Mouse (Mus musculus) CH12.LX (cell line): Measurements from ENCODE around the gene Ppm1a. TPM values are rescaled to one million over a fixed set of nuclear protein-coding genes. Genes with fewer than 3 reads are reported as not detected.

Source experiments
- DNase-seq: peaks from one replicate; pipeline ENCODE4 v3.0.0-alpha.2; 2013; ENCODE audit errors: extremely low read depth
- H3K27ac ChIP-seq: 2 replicates; pipeline ENCODE4 v1.5.1; 2012; ENCODE audit warnings: low read depth, mild to moderate bottlenecking, control low read depth, moderate library complexity; ENCODE audit not compliant: insufficient read depth
- H3K27me3 ChIP-seq: replicated peaks from 2 replicates; pipeline ENCODE3; 2012; ENCODE audit warnings: inconsistent platforms
- H3K36me3 ChIP-seq, 2 experiments: replicated peaks in 1 of 2; 2 replicates each; pipeline versions ENCODE3 to v1.6.1; 2012; ENCODE audit warnings: inconsistent platforms in 1 of 2, low read length in 1 of 2, mild to moderate bottlenecking in 1 of 2, mixed read lengths in 1 of 2, moderate library complexity in 1 of 2; ENCODE audit not compliant: control insufficient read depth in 1 of 2, insufficient read depth in 1 of 2
- H3K4me1 ChIP-seq, 2 experiments: 2 replicates each; pipeline ENCODE4 v1.6.1; 2012; ENCODE audit warnings: inconsistent platforms in 1 of 2, moderate library complexity in 1 of 2; ENCODE audit not compliant: insufficient read depth in 2 of 2, control insufficient read depth in 1 of 2
- H3K4me2 ChIP-seq: 2 replicates; pipeline ENCODE4 v1.6.1; 2012; ENCODE audit warnings: low read depth, mild to moderate bottlenecking, control low read depth; ENCODE audit not compliant: poor library complexity, insufficient read depth, severe bottlenecking
- H3K4me3 ChIP-seq, 3 experiments: fragments of 150-350 bp in 1 of 3; sonication (generic) in 1 of 3; replicated peaks in 1 of 3; 2 replicates each; pipeline versions ENCODE3 to v1.5.1; 2011 to 2012; ENCODE audit warnings: low read depth in 2 of 3, low read length in 2 of 3, mild to moderate bottlenecking in 2 of 3, moderate library complexity in 2 of 3, control low read depth in 1 of 3, improper control_type of control experiment in 1 of 3, inconsistent platforms in 1 of 3, mixed read lengths in 1 of 3; ENCODE audit not compliant: poor library complexity in 1 of 3
- H3K79me2 ChIP-seq: replicated peaks from 2 replicates; pipeline ENCODE4 v1.6.1; 2012; ENCODE audit warnings: mild to moderate bottlenecking, moderate library complexity; ENCODE audit not compliant: control insufficient read depth, poor library complexity, insufficient read depth, severe bottlenecking; ENCODE audit errors: extremely low read depth
- H3K9ac ChIP-seq: 2 replicates; pipeline ENCODE4 v1.6.1; 2012; ENCODE audit warnings: low read depth, mild to moderate bottlenecking, control low read depth, moderate library complexity; ENCODE audit not compliant: insufficient read depth
- H3K9me3 ChIP-seq: replicated peaks from 2 replicates; pipeline ENCODE3; 2012; ENCODE audit warnings: low read length, inconsistent platforms, mixed read lengths
- CTCF ChIP-seq, 2 experiments: IDR thresholded peaks in 1 of 2; conservative IDR thresholded peaks in 1 of 2; 2 replicates each; pipeline ENCODE4 v1.5.1; 2011 to 2012; ENCODE audit warnings: low read depth in 2 of 2, low read length in 2 of 2, improper control_type of control experiment in 1 of 2, inconsistent platforms in 1 of 2, mild to moderate bottlenecking in 1 of 2, moderate library complexity in 1 of 2
- E2F4 ChIP-seq: IDR thresholded peaks from 2 replicates; pipeline ENCODE4 v1.6.1; 2011; ENCODE audit warnings: low read depth, low read length, improper control_type of control experiment; ENCODE audit not compliant: insufficient replicate concordance
- ELF1 ChIP-seq: IDR thresholded peaks from 2 replicates; pipeline ENCODE4 v1.6.1; 2014; ENCODE audit warnings: low read depth, mild to moderate bottlenecking, inconsistent platforms, low read length, improper control_type of control experiment
- EP300 ChIP-seq: IDR thresholded peaks from 2 replicates; pipeline ENCODE4 v1.6.1; 2011; ENCODE audit warnings: low read length, improper control_type of control experiment
- ETS1 ChIP-seq: conservative IDR thresholded peaks from 2 replicates; pipeline ENCODE4 v1.6.1; 2012; ENCODE audit warnings: low read depth, mild to moderate bottlenecking, inconsistent platforms, low read length, improper control_type of control experiment, moderate library complexity
- GABPA ChIP-seq: IDR thresholded peaks from 2 replicates; pipeline ENCODE4 v1.6.1; 2012; ENCODE audit warnings: low read depth, low read length, improper control_type of control experiment, inconsistent platforms; ENCODE audit not compliant: insufficient replicate concordance
- HCFC1 ChIP-seq: IDR thresholded peaks from 2 replicates; pipeline ENCODE4 v1.6.1; 2012; ENCODE audit warnings: low read depth, mild to moderate bottlenecking, inconsistent platforms, low read length, improper control_type of control experiment
- IRF4 ChIP-seq: IDR thresholded peaks from 2 replicates; pipeline ENCODE4 v1.6.1; 2014; ENCODE audit warnings: low read depth, mild to moderate bottlenecking, inconsistent platforms, low read length, improper control_type of control experiment
- KAT2A ChIP-seq: IDR thresholded peaks from 2 replicates; pipeline ENCODE4 v1.6.1; 2012; ENCODE audit warnings: low read length, improper control_type of control experiment, inconsistent platforms; ENCODE audit not compliant: insufficient replicate concordance
- MAFK ChIP-seq: IDR thresholded peaks from 2 replicates; pipeline ENCODE4 v1.6.1; 2011; ENCODE audit warnings: low read length, improper control_type of control experiment; ENCODE audit not compliant: insufficient replicate concordance
- MEF2A ChIP-seq: IDR thresholded peaks from 2 replicates; pipeline ENCODE4 v1.6.1; 2014; ENCODE audit warnings: low read depth, mild to moderate bottlenecking, inconsistent platforms, low read length, improper control_type of control experiment, borderline replicate concordance
- MYC ChIP-seq: IDR thresholded peaks from 2 replicates; pipeline ENCODE4 v1.6.1; 2011; ENCODE audit warnings: low read depth, mild to moderate bottlenecking, improper control_type of control experiment, low read length
- NELFE ChIP-seq: IDR thresholded peaks from 2 replicates; pipeline ENCODE4 v1.6.1; 2011; ENCODE audit warnings: low read depth, low read length, improper control_type of control experiment
- NRF1 ChIP-seq: IDR thresholded peaks from 2 replicates; pipeline ENCODE4 v1.6.1; 2014; ENCODE audit warnings: low read depth, mild to moderate bottlenecking, inconsistent platforms, low read length, improper control_type of control experiment, moderate library complexity
- POLR2A ChIP-seq: IDR thresholded peaks from 2 replicates; pipeline ENCODE4 v1.6.1; 2011; ENCODE audit warnings: low read depth, mild to moderate bottlenecking, improper control_type of control experiment, low read length
- RAD21 ChIP-seq: IDR thresholded peaks from 2 replicates; pipeline ENCODE4 v1.6.1; 2011; ENCODE audit warnings: low read depth, mild to moderate bottlenecking, low read length, improper control_type of control experiment, moderate library complexity
- RCOR1 ChIP-seq: conservative IDR thresholded peaks from 2 replicates; pipeline ENCODE4 v1.6.1; 2012; ENCODE audit warnings: low read depth, mild to moderate bottlenecking, inconsistent platforms, low read length, improper control_type of control experiment
- SIN3A ChIP-seq: IDR thresholded peaks from 2 replicates; pipeline ENCODE4 v1.6.1; 2012; ENCODE audit warnings: low read length, improper control_type of control experiment, inconsistent platforms
- TBP ChIP-seq: conservative IDR thresholded peaks from 2 replicates; pipeline ENCODE4 v1.6.1; 2011; ENCODE audit warnings: low read depth, low read length, improper control_type of control experiment
- TCF12 ChIP-seq: IDR thresholded peaks from 2 replicates; pipeline ENCODE4 v1.6.1; 2014; ENCODE audit warnings: low read depth, mild to moderate bottlenecking, inconsistent platforms, low read length, improper control_type of control experiment
- UBTF ChIP-seq: IDR thresholded peaks from 2 replicates; pipeline ENCODE4 v1.6.1; 2012; ENCODE audit warnings: low read depth, mild to moderate bottlenecking, inconsistent platforms, low read length, improper control_type of control experiment, moderate library complexity
- USF1 ChIP-seq: IDR thresholded peaks from 2 replicates; pipeline ENCODE4 v1.6.1; 2014; ENCODE audit warnings: low read depth, mild to moderate bottlenecking, inconsistent platforms, low read length, improper control_type of control experiment
- USF2 ChIP-seq: conservative IDR thresholded peaks from 2 replicates; pipeline ENCODE4 v1.6.1; 2011; ENCODE audit warnings: low read depth, low read length, improper control_type of control experiment
- ZC3H11A ChIP-seq: IDR thresholded peaks from 2 replicates; pipeline ENCODE4 v1.6.1; 2012; ENCODE audit warnings: low read depth, mild to moderate bottlenecking, inconsistent platforms, low read length, improper control_type of control experiment
- ZKSCAN1 ChIP-seq: IDR thresholded peaks from 2 replicates; pipeline ENCODE4 v1.6.1; 2012; ENCODE audit warnings: low read depth, inconsistent platforms, low read length, improper control_type of control experiment, borderline replicate concordance
- ZNF384 ChIP-seq: IDR thresholded peaks from 2 replicates; pipeline ENCODE4 v1.6.1; 2012; ENCODE audit warnings: low read depth, low read length, improper control_type of control experiment, inconsistent platforms
- dilution Hi-C: fragments of 300-500 bp; cut with MboI; formaldehyde crosslinking; loops from 2 replicates; pipeline ENCODE4 v1.14.3; 2020; ENCODE audit warnings: low sequenced_read_pairs; ENCODE audit not compliant: extremely low pct_unique_long_range_greater_than_20kb, extremely low pct_ligation_motif_present
- in situ Hi-C: fragments of 300-500 bp; cut with MboI; formaldehyde crosslinking; loops from 3 replicates; pipeline ENCODE4 v1.14.3; 2019; ENCODE audit warnings: low sequenced_read_pairs, low pct_ligation_motif_present, low pct_unique_long_range_greater_than_20kb, mixed read lengths
- polyA plus RNA-seq: library from polyadenylated mRNA; unstranded; fragments of >175 nt; gene quantifications from 2 replicates; pipeline ENCODE4 v1.2.1, GENCODE M21; 2012; ENCODE audit warnings: low read depth; ENCODE audit not compliant: insufficient read length
- total RNA-seq, 2 experiments: library from RNA; depleted of rRNA; stranded (reverse); fragments of 300-350 nt in 1 of 2; fragments of >200 nt in 1 of 2; gene quantifications; 2 replicates each; pipeline ENCODE4 v1.2.3; 2012 to 2014

Ppm1a gene
- total and polyA plus RNA-seq, 3 experiments, result 78.8 to 112 (median 98.4) TPM

GRCm38 (mm10) chr12:72761230-72761648, 4.0 kb downstream of the Ppm1a start:
- TF ChIP-seq TCF12 (no peak), NRF1 (peak; percentile 70), RCOR1 (no peak)
- in situ Hi-C loops (no loop called here), dilution Hi-C loops (no loop called here)
- Histone ChIP-seq H3K4me1 (peaks cover 0 to 29% of the 10 kb centered on the region in 2 experiments; a peak in 2 of 4 replicates), H3K27ac (peak overlapping the region; percentile 34; the same call in 1 of the 2 replicates), H3K4me3 (peak overlapping the region; percentile 15 to 91 (median 86)), H3K4me2 (no peak overlapping the region), H3K79me2 (peaks cover 35% of the 10 kb centered on the region), H3K27me3 (no peaks in the 10 kb centered on the region), H3K9me3 (no peaks in the 10 kb centered on the region), H3K36me3 (no peaks in the 10 kb centered on the region), H3K9ac (peak overlapping the region; percentile 100)
- no peak for DNase-seq

GRCm38 (mm10) chr12:72761649-72762261, 4.5 kb downstream of the Ppm1a start:
- dilution Hi-C loops, result no loop called here
- H3K36me3 ChIP-seq, result peaks cover 0 to 3% of the 10 kb centered on the region in 2 experiments
- peak; percentile 42 for DNase-seq

GRCm38 (mm10) chr12:72762502-72762901, 5.2 kb downstream of the Ppm1a start:
- H3K4me2 ChIP-seq, result peak overlapping the region; percentile 98
- peaks cover 47% of the 10 kb centered on the region for H3K79me2 ChIP-seq
- H3K9ac ChIP-seq, result peak overlapping the region; percentile 100
- in situ Hi-C loops, result no loop called here
- peaks cover 0 to 4% of the 10 kb centered on the region in 2 experiments for H3K36me3 ChIP-seq
- TF ChIP-seq KAT2A (no peak), ELF1 (no peak), RCOR1 (no peak), MAFK (no peak), E2F4 (no peak), MYC (no peak), SIN3A (no peak), USF2 (no peak), ZKSCAN1 (no peak), TBP (no peak), USF1 (no peak), ZNF384 (no peak), ZC3H11A (no peak)
- no peaks in the 10 kb centered on the region for H3K9me3 ChIP-seq
- peak overlapping the region; percentile 66 to 91 (median 86) for H3K4me3 ChIP-seq
- H3K27me3 ChIP-seq, result no peaks in the 10 kb centered on the region
- dilution Hi-C loops, result no loop called here
- peaks cover 0 to 30% of the 10 kb centered on the region in 2 experiments; a peak in 2 of 4 replicates for H3K4me1 ChIP-seq
- no peak for DNase-seq
- no peak overlapping the region for H3K27ac ChIP-seq

More at GRCm38 (mm10) chr12:72761649-72762261, 4.5 kb downstream of the Ppm1a start:
- Histone ChIP-seq H3K79me2 (peaks cover 39% of the 10 kb centered on the region), H3K27me3 (no peaks in the 10 kb centered on the region), H3K4me3 (peak overlapping the region; percentile 66 to 91 (median 86)), H3K4me1 (peaks cover 0 to 29% of the 10 kb centered on the region in 2 experiments; a peak in 2 of 4 replicates), H3K9ac (peak overlapping the region; percentile 100), H3K4me2 (peak overlapping the region; percentile 98), H3K9me3 (no peaks in the 10 kb centered on the region), H3K27ac (peak overlapping the region; percentile 34; the same call in 1 of the 2 replicates)
- TF ChIP-seq MEF2A, result no peak
- TF ChIP-seq ELF1, result no peak
- TF ChIP-seq RAD21, result no peak
- TF ChIP-seq GABPA, result no peak
- TF ChIP-seq SIN3A, result 0 out of 2 replicates have a peak, but pooled peaks have one; percentile 55
- TF ChIP-seq POLR2A, result peak; percentile 37; the same call in 1 of the 2 replicates
- no peak for TF ChIP-seq RCOR1
- no peak for TF ChIP-seq IRF4
- no peak for TF ChIP-seq TBP
- no peak for TF ChIP-seq EP300
- TF ChIP-seq ETS1, result no peak
- TF ChIP-seq UBTF, result peak; percentile 66; the same call in 1 of the 2 replicates
- TF ChIP-seq ZC3H11A, result no peak
- no peak for TF ChIP-seq HCFC1
- no peak for TF ChIP-seq ZKSCAN1
- no peak for TF ChIP-seq NELFE
- no peak for TF ChIP-seq CTCF (conservative IDR thresholded peaks at IDR 0.05 in 1 of 2, IDR thresholded peaks at IDR 0.05 in 1 of 2; ENCODE audit: low read depth in 2 of 2, low read length in 2 of 2)
- TF ChIP-seq MAFK, result no peak
- TF ChIP-seq ZNF384, result no peak
- in situ Hi-C loops, result no loop called here
